Mouse (Mus musculus): ENCODE measurements around the gene Ctnnb1. TPM values are rescaled to one million over a fixed set of nuclear protein-coding genes. Genes with fewer than 3 reads are reported as not detected.

Gene Ctnnb1
- total RNA-seq (2023): 100 to 1,000 TPM; 165 to 167 TPM

DNA sequence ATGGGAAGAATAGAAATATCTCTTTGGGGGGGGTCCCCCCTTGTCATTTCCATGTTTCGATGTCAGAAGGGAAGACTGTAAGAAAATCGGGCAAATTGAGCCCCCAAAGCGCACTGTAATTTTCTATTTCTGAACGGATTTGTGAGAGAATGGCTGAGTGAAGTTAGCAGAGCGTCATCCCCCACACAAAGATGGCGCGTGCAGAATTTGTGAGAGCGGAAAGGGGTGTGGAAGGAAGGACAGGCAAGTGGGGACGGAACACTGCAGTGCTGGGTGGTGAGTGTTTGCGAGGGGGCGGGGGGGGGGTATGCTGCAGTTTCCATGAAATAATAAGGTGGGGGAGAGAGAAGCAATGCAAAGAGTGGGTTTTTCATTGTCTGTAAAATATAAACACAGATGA is at the start of gene Ctnnb1:
Gene Ctnnb1 (plus strand): TSS at position 136 of the 400 bp plus-strand sequence.

